Mouse (Mus musculus): Measurements from ENCODE around the gene Tmem108. TPM values are rescaled to one million over a fixed set of nuclear protein-coding genes. Genes with fewer than 3 reads are reported as not detected.

The Tmem108 gene
- 5.0 and 5.5 TPM in 2 replicates for polyA plus RNA-seq (2015; fragmentation: Nextera tagmentation; extraction: Ambion mirVana)

GRCm38 (mm10) chr9:103761647-103762084 lies at the start of gene Tmem108:
Gene Tmem108, minus strand, starts transcription at chr9:103761837.
- Histone ChIP-seq H3K9me3 (replicated peaks; ENCODE audit: low read length) (no peaks in the 10 kb centered on the region), H3K4me3 (replicated peaks; ENCODE audit: low read depth, low read length) (peak within 1 kb of the TSS; percentile 57), H3K27me3 (ENCODE audit: insufficient read depth, low read length) (peaks cover 8% of the 10 kb centered on the region; the same call in 1 of the 2 replicates), H3K4me2 (ENCODE audit: low read length) (peak within 1 kb of the TSS; percentile 84), H3K36me3 (ENCODE audit: insufficient read depth, low read length) (no peaks in the 10 kb centered on the region), H3K27ac (no peak within 1 kb of the TSS), H3K9ac (ENCODE audit: low read depth, low read length) (peak within 1 kb of the TSS; percentile 23; the same call in 1 of the 2 replicates), H3K4me1 (replicated peaks; ENCODE audit: insufficient read depth, low read length) (peaks cover 5% of the 10 kb centered on the region; the same call in 1 of the 2 replicates)
- WGBS: 2% methylated on average over 50 of the region's 51 CpGs
- DNase-seq (ENCODE audit: low spot score): peak; percentile 90
- peak; percentile 95 for ATAC-seq (replicated peaks; ENCODE audit: low FRiP score, low read depth)
- TF ChIP-seq CTCF (IDR thresholded peaks at IDR 0.05; ENCODE audit: low read depth): no peak

GRCm38 (mm10) chr9:103789029-103789428 lies 27.4 kb upstream of the Tmem108 start:
- H3K27me3 ChIP-seq (ENCODE audit: insufficient read depth, low read length): no peaks in the 10 kb centered on the region
- H3K36me3 ChIP-seq (ENCODE audit: insufficient read depth, low read length): no peaks in the 10 kb centered on the region
- H3K4me3 ChIP-seq (replicated peaks; ENCODE audit: low read depth, low read length): no peak overlapping the region
- H3K27ac ChIP-seq: no peak overlapping the region
- DNase-seq (ENCODE audit: low spot score) (no peak), ATAC-seq (replicated peaks; ENCODE audit: low FRiP score, low read depth) (no peak)
- H3K4me1 ChIP-seq (replicated peaks; ENCODE audit: insufficient read depth, low read length): no peaks in the 10 kb centered on the region
- H3K9me3 ChIP-seq (replicated peaks; ENCODE audit: low read length): no peaks in the 10 kb centered on the region
- H3K4me2 ChIP-seq (ENCODE audit: low read length): no peak overlapping the region
- TF ChIP-seq CTCF (IDR thresholded peaks at IDR 0.05; ENCODE audit: low read depth): no peak
- 57% methylated on average over 1 of the region's 1 CpGs for WGBS
- no peak overlapping the region for H3K9ac ChIP-seq (ENCODE audit: low read depth, low read length)

GRCm38 (mm10) chr9:103784156-103784555 lies 22.5 kb upstream of the Tmem108 start:
- no peak overlapping the region for H3K4me2 ChIP-seq (ENCODE audit: low read length)
- H3K36me3 ChIP-seq (ENCODE audit: insufficient read depth, low read length): no peaks in the 10 kb centered on the region
- DNase-seq (ENCODE audit: low spot score) (no peak), ATAC-seq (replicated peaks; ENCODE audit: low FRiP score, low read depth) (no peak)
- 84% methylated on average over 4 of the region's 4 CpGs for WGBS
- H3K4me3 ChIP-seq (replicated peaks; ENCODE audit: low read depth, low read length): no peak overlapping the region
- no peak overlapping the region for H3K27ac ChIP-seq
- no peaks in the 10 kb centered on the region for H3K27me3 ChIP-seq (ENCODE audit: insufficient read depth, low read length)
- no peaks in the 10 kb centered on the region for H3K9me3 ChIP-seq (replicated peaks; ENCODE audit: low read length)
- no peak overlapping the region for H3K9ac ChIP-seq (ENCODE audit: low read depth, low read length)
- no peak for TF ChIP-seq CTCF (IDR thresholded peaks at IDR 0.05; ENCODE audit: low read depth)
- H3K4me1 ChIP-seq (replicated peaks; ENCODE audit: insufficient read depth, low read length): no peaks in the 10 kb centered on the region

GRCm38 (mm10) chr9:103783276-103783675 lies 21.6 kb upstream of the Tmem108 start:
- Histone ChIP-seq H3K4me2 (ENCODE audit: low read length) (no peak overlapping the region), H3K4me3 (replicated peaks; ENCODE audit: low read depth, low read length) (no peak overlapping the region), H3K36me3 (ENCODE audit: insufficient read depth, low read length) (no peaks in the 10 kb centered on the region), H3K4me1 (replicated peaks; ENCODE audit: insufficient read depth, low read length) (no peaks in the 10 kb centered on the region), H3K27me3 (ENCODE audit: insufficient read depth, low read length) (no peaks in the 10 kb centered on the region), H3K9me3 (replicated peaks; ENCODE audit: low read length) (no peaks in the 10 kb centered on the region), H3K27ac (no peak overlapping the region), H3K9ac (ENCODE audit: low read depth, low read length) (no peak overlapping the region)
- TF ChIP-seq CTCF (IDR thresholded peaks at IDR 0.05; ENCODE audit: low read depth): no peak
- DNase-seq (ENCODE audit: low spot score): no peak
- no peak for ATAC-seq (replicated peaks; ENCODE audit: low FRiP score, low read depth)
- WGBS: 65% methylated on average over 16 of the region's 16 CpGs

GRCm38 (mm10) chr9:103782306-103782705 lies 20.7 kb upstream of the Tmem108 start:
- H3K9me3 ChIP-seq (replicated peaks; ENCODE audit: low read length): no peaks in the 10 kb centered on the region
- H3K9ac ChIP-seq (ENCODE audit: low read depth, low read length): no peak overlapping the region
- H3K4me3 ChIP-seq (replicated peaks; ENCODE audit: low read depth, low read length): no peak overlapping the region
- WGBS: 79% methylated on average over 7 of the region's 7 CpGs
- H3K4me2 ChIP-seq (ENCODE audit: low read length): no peak overlapping the region
- no peak for DNase-seq (ENCODE audit: low spot score)
- no peaks in the 10 kb centered on the region for H3K36me3 ChIP-seq (ENCODE audit: insufficient read depth, low read length)
- H3K27me3 ChIP-seq (ENCODE audit: insufficient read depth, low read length): no peaks in the 10 kb centered on the region
- H3K4me1 ChIP-seq (replicated peaks; ENCODE audit: insufficient read depth, low read length): no peaks in the 10 kb centered on the region
- TF ChIP-seq CTCF (IDR thresholded peaks at IDR 0.05; ENCODE audit: low read depth): no peak
- no peak for ATAC-seq (replicated peaks; ENCODE audit: low FRiP score, low read depth)
- H3K27ac ChIP-seq: no peak overlapping the region

GRCm38 (mm10) chr9:103781407-103781806 lies 19.8 kb upstream of the Tmem108 start:
- Histone ChIP-seq H3K4me3 (replicated peaks; ENCODE audit: low read depth, low read length) (no peak overlapping the region), H3K9me3 (replicated peaks; ENCODE audit: low read length) (no peaks in the 10 kb centered on the region), H3K4me1 (replicated peaks; ENCODE audit: insufficient read depth, low read length) (no peaks in the 10 kb centered on the region), H3K36me3 (ENCODE audit: insufficient read depth, low read length) (no peaks in the 10 kb centered on the region), H3K9ac (ENCODE audit: low read depth, low read length) (no peak overlapping the region), H3K27ac (no peak overlapping the region), H3K27me3 (ENCODE audit: insufficient read depth, low read length) (no peaks in the 10 kb centered on the region), H3K4me2 (ENCODE audit: low read length) (no peak overlapping the region)
- no peak for TF ChIP-seq CTCF (IDR thresholded peaks at IDR 0.05; ENCODE audit: low read depth)
- ATAC-seq (replicated peaks; ENCODE audit: low FRiP score, low read depth) (no peak), DNase-seq (ENCODE audit: low spot score) (no peak)
- WGBS: 72% methylated on average over 7 of the region's 7 CpGs

- no peak for TF ChIP-seq CTCF (IDR thresholded peaks at IDR 0.05; ENCODE audit: low read depth)
- Histone ChIP-seq H3K9ac (ENCODE audit: low read depth, low read length) (no peak overlapping the region), H3K9me3 (replicated peaks; ENCODE audit: low read length) (no peaks in the 10 kb centered on the region), H3K27ac (no peak overlapping the region), H3K4me2 (ENCODE audit: low read length) (no peak overlapping the region), H3K27me3 (ENCODE audit: insufficient read depth, low read length) (no peaks in the 10 kb centered on the region), H3K36me3 (ENCODE audit: insufficient read depth, low read length) (no peaks in the 10 kb centered on the region), H3K4me3 (replicated peaks; ENCODE audit: low read depth, low read length) (no peak overlapping the region), H3K4me1 (replicated peaks; ENCODE audit: insufficient read depth, low read length) (no peaks in the 10 kb centered on the region)
- no peak for DNase-seq (ENCODE audit: low spot score)
- WGBS: 66% methylated on average over 4 of the region's 4 CpGs
- no peak for ATAC-seq (replicated peaks; ENCODE audit: low FRiP score, low read depth)
Observed at GRCm38 (mm10) chr9:103780598-103780997, 19.0 kb upstream of the Tmem108 start.

Measured in kidney, postnatal 0 days (tissue).